Mouse (Mus musculus): ENCODE data around the gene Adap2. TPM values are rescaled to one million over a fixed set of nuclear protein-coding genes. Genes with fewer than 3 reads are reported as not detected.

The Adap2 gene
- polyA plus RNA-seq, 1 experiment from 2014 or later: 1.6 TPM

GRCm38 (mm10) chr11:80149412-80150023 is 4.4 kb upstream of the Adap2 start:
- Histone ChIP-seq H3K9ac (ENCODE audit: low read length) (no peak overlapping the region), H3K36me3 (ENCODE audit: control insufficient read depth, insufficient read depth, low read length) (no peaks in the 10 kb centered on the region), H3K9me3 (ENCODE audit: control insufficient read depth, low read length) (no peaks in the 10 kb centered on the region), H3K4me3 (ENCODE audit: control insufficient read depth in 1 of 2, insufficient read depth in 1 of 2, low read depth in 1 of 2, low read length in 2 of 2) (no peak overlapping the region), H3K27ac (replicated peaks in 1 of 2; ENCODE audit: control insufficient read depth in 1 of 2, insufficient read depth in 1 of 2, low read depth in 2 of 2, low read length in 2 of 2) (no peak overlapping the region), H3K4me1 (ENCODE audit: control insufficient read depth in 2 of 2, insufficient read depth in 2 of 2, low read length in 2 of 2) (peaks cover 0 to 8% of the 10 kb centered on the region in 2 experiments; a peak in 1 of 4 replicates), H3K27me3 (ENCODE audit: control insufficient read depth, insufficient read depth, low read length) (peaks cover 18% of the 10 kb centered on the region), H3K4me2 (ENCODE audit: low read length) (no peak overlapping the region)
- WGBS: 70% methylated on average over 8 of the region's 8 CpGs
- no peak for ATAC-seq (ENCODE audit: insufficient number of reproducible peaks, insufficient read depth, low FRiP score, low read depth)

- no peak overlapping the region for H3K27ac ChIP-seq (replicated peaks in 1 of 2; ENCODE audit: control insufficient read depth in 1 of 2, insufficient read depth in 1 of 2, low read depth in 2 of 2, low read length in 2 of 2)
- no peaks in the 10 kb centered on the region for H3K9me3 ChIP-seq (ENCODE audit: control insufficient read depth, low read length)
- WGBS: 71% methylated on average over 5 of the region's 5 CpGs
- peaks cover 28% of the 10 kb centered on the region for H3K27me3 ChIP-seq (ENCODE audit: control insufficient read depth, insufficient read depth, low read length)
- ATAC-seq (ENCODE audit: insufficient number of reproducible peaks, insufficient read depth, low FRiP score, low read depth): no peak
- H3K4me3 ChIP-seq (ENCODE audit: control insufficient read depth in 1 of 2, insufficient read depth in 1 of 2, low read depth in 1 of 2, low read length in 2 of 2): no peak overlapping the region
- H3K9ac ChIP-seq (ENCODE audit: low read length): no peak overlapping the region
- peaks cover 0 to 9% of the 10 kb centered on the region in 2 experiments; a peak in 1 of 4 replicates for H3K4me1 ChIP-seq (ENCODE audit: control insufficient read depth in 2 of 2, insufficient read depth in 2 of 2, low read length in 2 of 2)
- no peak overlapping the region for H3K4me2 ChIP-seq (ENCODE audit: low read length)
- H3K36me3 ChIP-seq (ENCODE audit: control insufficient read depth, insufficient read depth, low read length): no peaks in the 10 kb centered on the region
Observed at GRCm38 (mm10) chr11:80150566-80150965, 3.3 kb upstream of the Adap2 start.

GRCm38 (mm10) chr11:80151541-80151940 is 2.4 kb upstream of the Adap2 start:
- Histone ChIP-seq H3K4me3 (ENCODE audit: control insufficient read depth in 1 of 2, insufficient read depth in 1 of 2, low read depth in 1 of 2, low read length in 2 of 2) (no peak overlapping the region), H3K9me3 (ENCODE audit: control insufficient read depth, low read length) (no peaks in the 10 kb centered on the region), H3K27me3 (ENCODE audit: control insufficient read depth, insufficient read depth, low read length) (peaks cover 37% of the 10 kb centered on the region), H3K27ac (replicated peaks in 1 of 2; ENCODE audit: control insufficient read depth in 1 of 2, insufficient read depth in 1 of 2, low read depth in 2 of 2, low read length in 2 of 2) (no peak overlapping the region), H3K9ac (ENCODE audit: low read length) (no peak overlapping the region), H3K4me2 (ENCODE audit: low read length) (no peak overlapping the region), H3K4me1 (ENCODE audit: control insufficient read depth in 2 of 2, insufficient read depth in 2 of 2, low read length in 2 of 2) (peaks cover 0 to 9% of the 10 kb centered on the region in 2 experiments; a peak in 1 of 4 replicates), H3K36me3 (ENCODE audit: control insufficient read depth, insufficient read depth, low read length) (no peaks in the 10 kb centered on the region)
- WGBS: 41% methylated on average over 2 of the region's 2 CpGs
- no peak for ATAC-seq (ENCODE audit: insufficient number of reproducible peaks, insufficient read depth, low FRiP score, low read depth)

- no peak for ATAC-seq (ENCODE audit: insufficient number of reproducible peaks, insufficient read depth, low FRiP score, low read depth)
- Histone ChIP-seq H3K9me3 (ENCODE audit: control insufficient read depth, low read length) (no peaks in the 10 kb centered on the region), H3K4me3 (ENCODE audit: control insufficient read depth in 1 of 2, insufficient read depth in 1 of 2, low read depth in 1 of 2, low read length in 2 of 2) (no peak overlapping the region), H3K27ac (replicated peaks in 1 of 2; ENCODE audit: control insufficient read depth in 1 of 2, insufficient read depth in 1 of 2, low read depth in 2 of 2, low read length in 2 of 2) (no peak overlapping the region), H3K4me2 (ENCODE audit: low read length) (no peak overlapping the region), H3K27me3 (ENCODE audit: control insufficient read depth, insufficient read depth, low read length) (peaks cover 37% of the 10 kb centered on the region), H3K4me1 (ENCODE audit: control insufficient read depth in 2 of 2, insufficient read depth in 2 of 2, low read length in 2 of 2) (peaks cover 0 to 9% of the 10 kb centered on the region in 2 experiments; a peak in 1 of 4 replicates), H3K9ac (ENCODE audit: low read length) (no peak overlapping the region), H3K36me3 (ENCODE audit: control insufficient read depth, insufficient read depth, low read length) (no peaks in the 10 kb centered on the region)
- whole genome bisulfite sequencing: 71% methylated on average over 8 of the region's 8 CpGs
Observed at GRCm38 (mm10) chr11:80152376-80152775, 1.5 kb upstream of the Adap2 start.

DNA sequence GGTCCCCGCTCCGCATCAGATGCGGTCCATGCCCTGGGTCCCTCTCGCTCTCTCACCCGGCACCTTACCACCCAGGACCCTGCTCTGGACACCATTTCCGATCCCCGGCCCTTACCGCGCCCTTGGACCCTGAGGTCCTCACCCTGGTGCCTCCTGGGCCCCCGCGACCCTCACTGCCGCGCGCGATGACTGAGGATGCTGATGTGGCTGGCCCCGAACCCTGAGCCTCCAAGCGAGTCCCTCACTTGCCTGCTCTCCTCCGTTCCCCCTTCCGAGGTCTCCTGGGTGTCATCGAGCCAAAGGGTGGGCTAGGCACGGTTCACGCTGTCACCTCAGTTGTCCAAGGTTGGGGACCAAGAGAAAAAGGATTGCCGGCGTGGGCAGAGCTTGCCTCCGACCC is 596 bp downstream of the Adap2 start:
- H3K4me2 ChIP-seq (ENCODE audit: low read length): peak overlapping the region; percentile 89
- H3K36me3 ChIP-seq (ENCODE audit: control insufficient read depth, insufficient read depth, low read length): no peaks in the 10 kb centered on the region
- H3K4me3 ChIP-seq (ENCODE audit: control insufficient read depth in 1 of 2, insufficient read depth in 1 of 2, low read depth in 1 of 2, low read length in 2 of 2): peak overlapping the region; percentile 50 to 60
- H3K27ac ChIP-seq (replicated peaks in 1 of 2; ENCODE audit: control insufficient read depth in 1 of 2, insufficient read depth in 1 of 2, low read depth in 2 of 2, low read length in 2 of 2): no peak overlapping the region
- H3K4me1 ChIP-seq (ENCODE audit: control insufficient read depth in 2 of 2, insufficient read depth in 2 of 2, low read length in 2 of 2): peaks cover 0 to 9% of the 10 kb centered on the region in 2 experiments; a peak in 1 of 4 replicates
- H3K9me3 ChIP-seq (ENCODE audit: control insufficient read depth, low read length): no peaks in the 10 kb centered on the region
- H3K9ac ChIP-seq (ENCODE audit: low read length): peak overlapping the region; percentile 65
- 23% methylated on average over 25 of the region's 25 CpGs for WGBS
- no peak for ATAC-seq (ENCODE audit: insufficient number of reproducible peaks, insufficient read depth, low FRiP score, low read depth)
- H3K27me3 ChIP-seq (ENCODE audit: control insufficient read depth, insufficient read depth, low read length): peaks cover 42% of the 10 kb centered on the region

DNA sequence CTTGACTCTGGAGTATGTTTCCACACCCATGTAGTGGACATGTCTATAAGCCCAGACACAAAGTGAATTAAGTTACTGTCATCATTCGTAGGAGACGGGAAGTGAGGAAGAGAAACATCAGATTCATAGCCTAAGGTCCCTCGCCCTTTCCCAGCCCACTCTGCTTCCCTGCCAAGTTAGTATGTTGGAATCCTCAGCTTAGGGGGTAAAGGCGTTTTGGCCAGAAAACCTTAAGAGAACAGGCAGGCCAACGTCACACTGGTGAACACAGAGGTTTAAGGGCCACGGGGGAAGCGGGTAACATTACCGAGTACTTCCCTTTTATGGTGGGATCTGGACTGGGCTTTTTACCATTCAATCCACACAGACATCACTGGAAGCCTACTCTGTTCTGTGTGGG is 1.6 kb downstream of the Adap2 start:
- WGBS: 85% methylated on average over 8 of the region's 8 CpGs

GRCm38 (mm10) chr11:80155961-80156360 is 2.1 kb downstream of the Adap2 start:
- Histone ChIP-seq H3K4me2 (ENCODE audit: low read length) (no peak overlapping the region), H3K27ac (replicated peaks in 1 of 2; ENCODE audit: control insufficient read depth in 1 of 2, insufficient read depth in 1 of 2, low read depth in 2 of 2, low read length in 2 of 2) (no peak overlapping the region), H3K36me3 (ENCODE audit: control insufficient read depth, insufficient read depth, low read length) (no peaks in the 10 kb centered on the region), H3K9me3 (ENCODE audit: control insufficient read depth, low read length) (no peaks in the 10 kb centered on the region), H3K27me3 (ENCODE audit: control insufficient read depth, insufficient read depth, low read length) (peaks cover 42% of the 10 kb centered on the region), H3K9ac (ENCODE audit: low read length) (no peak overlapping the region), H3K4me1 (ENCODE audit: control insufficient read depth in 2 of 2, insufficient read depth in 2 of 2, low read length in 2 of 2) (peaks cover 0 to 9% of the 10 kb centered on the region in 2 experiments; a peak in 1 of 4 replicates), H3K4me3 (ENCODE audit: control insufficient read depth in 1 of 2, insufficient read depth in 1 of 2, low read depth in 1 of 2, low read length in 2 of 2) (no peak overlapping the region)
- ATAC-seq (ENCODE audit: insufficient number of reproducible peaks, insufficient read depth, low FRiP score, low read depth): no peak
- 70% methylated on average over 4 of the region's 4 CpGs for WGBS

More for the DNA sequence above, 1.6 kb downstream of the Adap2 start:
- no peaks in the 10 kb centered on the region for H3K9me3 ChIP-seq (ENCODE audit: control insufficient read depth, low read length)
- H3K4me2 ChIP-seq (ENCODE audit: low read length): no peak overlapping the region
- no peaks in the 10 kb centered on the region for H3K36me3 ChIP-seq (ENCODE audit: control insufficient read depth, insufficient read depth, low read length)
- no peak overlapping the region for H3K9ac ChIP-seq (ENCODE audit: low read length)
- H3K4me1 ChIP-seq (ENCODE audit: control insufficient read depth in 2 of 2, insufficient read depth in 2 of 2, low read length in 2 of 2): peaks cover 0 to 9% of the 10 kb centered on the region in 2 experiments; a peak in 1 of 4 replicates
- no peak overlapping the region for H3K4me3 ChIP-seq (ENCODE audit: control insufficient read depth in 1 of 2, insufficient read depth in 1 of 2, low read depth in 1 of 2, low read length in 2 of 2)
- H3K27ac ChIP-seq (replicated peaks in 1 of 2; ENCODE audit: control insufficient read depth in 1 of 2, insufficient read depth in 1 of 2, low read depth in 2 of 2, low read length in 2 of 2): no peak overlapping the region
- peaks cover 42% of the 10 kb centered on the region for H3K27me3 ChIP-seq (ENCODE audit: control insufficient read depth, insufficient read depth, low read length)
- no peak for ATAC-seq (ENCODE audit: insufficient number of reproducible peaks, insufficient read depth, low FRiP score, low read depth)

- no peak overlapping the region for H3K27ac ChIP-seq (replicated peaks in 1 of 2; ENCODE audit: control insufficient read depth in 1 of 2, insufficient read depth in 1 of 2, low read depth in 2 of 2, low read length in 2 of 2)
- ATAC-seq (ENCODE audit: insufficient number of reproducible peaks, insufficient read depth, low FRiP score, low read depth): no peak
- H3K4me2 ChIP-seq (ENCODE audit: low read length): no peak overlapping the region
- H3K9me3 ChIP-seq (ENCODE audit: control insufficient read depth, low read length): no peaks in the 10 kb centered on the region
- H3K27me3 ChIP-seq (ENCODE audit: control insufficient read depth, insufficient read depth, low read length): peaks cover 42% of the 10 kb centered on the region
- no peak overlapping the region for H3K9ac ChIP-seq (ENCODE audit: low read length)
- no peak overlapping the region for H3K4me3 ChIP-seq (ENCODE audit: control insufficient read depth in 1 of 2, insufficient read depth in 1 of 2, low read depth in 1 of 2, low read length in 2 of 2)
- WGBS: 74% methylated on average over 4 of the region's 4 CpGs
- H3K4me1 ChIP-seq (ENCODE audit: control insufficient read depth in 2 of 2, insufficient read depth in 2 of 2, low read length in 2 of 2): peaks cover 0 to 9% of the 10 kb centered on the region in 2 experiments; a peak in 1 of 4 replicates
- no peaks in the 10 kb centered on the region for H3K36me3 ChIP-seq (ENCODE audit: control insufficient read depth, insufficient read depth, low read length)
Observed at GRCm38 (mm10) chr11:80156841-80157240, 2.9 kb downstream of the Adap2 start.
